Mouse (Mus musculus) spleen, postnatal 4 days (tissue): ENCODE measurements around the gene Opn4.

Experiments used
- DNase-seq, 2 experiments: peaks; one replicate each; pipeline ENCODE4 v3.0.0; 2022; ENCODE audit warnings: low spot score in 2 of 2

Opn4 gene

DNA sequence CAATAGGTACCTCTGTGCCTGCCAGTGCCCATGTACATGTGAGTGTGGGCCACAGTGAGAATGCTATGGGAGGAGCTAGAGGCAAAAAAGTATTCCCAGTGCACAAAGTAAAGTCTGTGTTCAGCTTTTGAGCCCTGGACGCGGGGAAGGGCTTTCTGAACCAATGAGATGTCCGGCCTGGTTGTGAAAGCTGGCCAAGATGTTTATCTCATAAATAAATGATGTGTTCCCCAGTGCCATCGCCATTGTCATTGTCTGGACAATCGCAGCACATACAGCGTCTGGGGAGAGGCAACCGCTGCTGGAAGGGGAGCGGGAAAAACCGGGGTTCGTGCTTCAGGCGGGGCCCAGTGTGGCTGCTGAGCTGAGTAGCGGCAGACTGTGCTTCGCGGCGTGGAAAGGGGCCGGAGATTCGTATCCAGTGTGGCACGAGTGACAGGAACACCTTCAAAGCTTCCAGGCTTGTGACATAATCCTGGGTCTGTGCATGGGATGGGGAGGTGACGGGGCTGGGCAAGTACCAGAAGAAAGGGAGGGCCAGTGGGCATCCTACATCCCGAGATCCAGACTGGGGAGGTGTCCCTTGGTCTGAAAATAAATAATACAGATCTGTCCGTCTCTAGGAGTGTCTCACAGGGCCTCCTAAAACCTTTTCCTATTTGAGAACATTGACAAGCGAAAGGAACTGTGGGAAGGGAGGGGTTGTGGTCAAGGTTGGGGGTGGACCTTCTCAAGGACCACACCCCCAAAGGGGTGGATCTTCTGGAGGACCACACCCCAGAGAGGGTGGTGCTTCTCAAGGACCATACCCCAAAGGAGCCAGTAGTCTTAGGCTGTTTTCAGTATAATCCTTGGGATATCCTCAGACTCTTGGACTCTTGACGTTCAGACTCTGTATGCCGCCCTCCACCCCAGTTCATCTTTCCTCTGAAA lies 8.9 kb downstream of the Opn4 start:
- no peak for DNase-seq

DNA sequence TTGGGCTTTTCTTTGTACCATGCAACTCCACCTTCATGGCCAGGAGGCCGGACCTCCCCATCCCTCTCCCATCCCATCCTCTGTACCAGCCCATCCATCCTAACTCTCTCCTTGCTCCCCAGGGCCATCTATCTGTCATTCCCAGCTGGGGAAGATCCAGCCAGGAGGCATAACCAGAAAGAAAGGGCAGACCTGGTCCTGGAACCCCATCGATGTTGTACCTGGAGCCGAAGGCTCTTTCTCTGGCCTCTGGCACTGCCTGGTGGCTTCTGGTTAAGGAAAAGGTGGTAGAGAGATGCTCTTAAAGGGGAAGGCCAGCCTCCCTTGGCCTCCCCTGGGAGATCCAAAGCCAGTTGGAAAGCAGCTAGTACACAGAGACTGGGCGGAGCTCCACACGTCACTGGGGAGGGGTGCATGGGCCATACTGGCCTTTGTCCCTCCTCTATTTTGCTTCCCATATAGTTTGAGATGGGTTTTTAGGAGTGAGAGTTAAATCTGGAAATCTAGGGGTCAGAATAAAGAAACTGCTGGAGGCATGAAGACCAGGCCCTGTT lies 9.8 kb downstream of the Opn4 start:
- DNase-seq: no peak

DNA sequence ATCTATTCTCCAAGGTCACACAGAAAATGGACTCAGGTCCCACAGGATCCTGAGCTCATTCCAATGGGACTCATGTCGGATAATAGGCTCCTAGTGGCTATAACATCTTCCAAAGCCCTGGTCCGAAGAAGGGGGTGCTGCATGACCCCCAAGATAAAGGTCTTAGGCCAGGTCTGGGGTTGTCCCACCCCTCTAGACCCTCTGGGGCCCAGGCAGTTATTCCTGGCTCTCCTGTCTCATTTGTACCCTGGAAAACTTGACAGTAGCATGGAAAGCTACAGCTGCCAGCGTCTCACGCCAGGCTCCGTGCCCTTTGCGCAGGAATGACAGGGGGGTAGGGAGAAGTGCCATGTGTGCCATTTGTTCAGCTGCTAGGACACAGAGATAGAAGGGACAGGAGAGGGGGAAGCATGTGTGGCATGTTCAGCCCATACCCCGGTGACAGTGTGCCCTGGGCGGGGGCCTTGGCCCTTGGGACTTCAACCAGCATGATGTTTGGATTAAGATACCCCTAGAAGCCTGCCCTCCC lies 10.7 kb downstream of the Opn4 start:
- no peak for DNase-seq

DNA sequence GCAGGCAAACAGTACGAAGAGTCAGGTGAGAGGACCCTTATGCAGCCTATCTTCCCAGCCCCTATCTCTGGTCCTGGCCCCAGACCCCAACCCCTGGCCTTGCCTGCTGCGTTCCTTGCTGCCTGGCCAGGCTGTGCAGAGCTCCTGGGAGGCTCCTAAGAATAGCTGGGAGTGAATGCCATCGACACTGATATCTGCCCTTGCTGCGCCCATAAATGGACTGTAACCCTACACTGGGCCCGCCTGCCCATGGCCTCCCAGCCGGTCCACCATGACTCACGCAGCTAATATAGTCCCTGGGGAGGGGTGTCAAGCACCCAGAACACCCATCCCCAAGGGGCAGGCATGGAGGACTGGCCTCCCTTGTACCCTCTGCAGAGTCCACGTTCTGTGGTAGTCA lies 11.4 kb downstream of the Opn4 start, which contains the start of gene Ldb3:
Ldb3 (minus strand) TSS at position 185 of the 400 bp plus-strand sequence.
- DNase-seq: no peak

DNA sequence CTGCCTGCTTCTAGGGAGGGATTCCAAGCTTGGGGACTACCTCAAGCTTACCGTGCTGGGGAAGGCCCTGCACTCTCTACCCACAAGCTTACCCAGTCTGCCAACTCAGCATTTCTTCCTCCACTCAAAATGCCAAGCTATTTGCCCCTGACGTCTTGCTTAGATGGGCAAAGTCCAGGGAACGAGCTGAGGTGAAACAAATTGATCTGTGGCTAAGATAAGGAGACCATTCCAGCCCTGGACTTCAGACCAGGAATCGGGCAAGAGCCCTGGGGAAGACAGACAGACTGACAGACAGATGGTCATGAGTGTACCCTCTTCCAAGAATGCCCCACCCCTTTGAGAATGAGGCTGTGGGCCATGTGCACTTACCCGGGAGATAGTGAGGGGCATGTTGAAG lies 11.9 kb downstream of the Opn4 start:
- DNase-seq: no peak

DNA sequence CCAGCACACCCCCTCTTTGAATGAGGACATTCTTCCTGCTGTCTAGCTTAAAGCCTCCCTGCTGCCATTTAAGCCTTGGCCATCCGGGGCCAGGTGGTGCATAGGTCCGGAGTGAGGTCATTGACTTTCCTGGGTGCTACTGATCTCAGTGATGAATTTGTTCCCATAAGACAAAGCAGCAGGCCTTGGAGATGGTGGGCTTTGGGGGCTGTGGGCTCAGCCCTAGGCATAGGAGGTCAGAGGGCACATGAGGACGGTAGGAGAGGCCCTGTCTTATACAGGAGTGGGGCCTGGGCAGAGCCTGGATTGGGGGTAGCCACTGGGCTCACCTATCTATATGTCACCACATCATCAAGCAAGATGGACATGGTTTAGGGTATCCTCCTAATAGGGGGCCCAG lies 13.1 kb downstream of the Opn4 start:
- no peak for DNase-seq

DNA sequence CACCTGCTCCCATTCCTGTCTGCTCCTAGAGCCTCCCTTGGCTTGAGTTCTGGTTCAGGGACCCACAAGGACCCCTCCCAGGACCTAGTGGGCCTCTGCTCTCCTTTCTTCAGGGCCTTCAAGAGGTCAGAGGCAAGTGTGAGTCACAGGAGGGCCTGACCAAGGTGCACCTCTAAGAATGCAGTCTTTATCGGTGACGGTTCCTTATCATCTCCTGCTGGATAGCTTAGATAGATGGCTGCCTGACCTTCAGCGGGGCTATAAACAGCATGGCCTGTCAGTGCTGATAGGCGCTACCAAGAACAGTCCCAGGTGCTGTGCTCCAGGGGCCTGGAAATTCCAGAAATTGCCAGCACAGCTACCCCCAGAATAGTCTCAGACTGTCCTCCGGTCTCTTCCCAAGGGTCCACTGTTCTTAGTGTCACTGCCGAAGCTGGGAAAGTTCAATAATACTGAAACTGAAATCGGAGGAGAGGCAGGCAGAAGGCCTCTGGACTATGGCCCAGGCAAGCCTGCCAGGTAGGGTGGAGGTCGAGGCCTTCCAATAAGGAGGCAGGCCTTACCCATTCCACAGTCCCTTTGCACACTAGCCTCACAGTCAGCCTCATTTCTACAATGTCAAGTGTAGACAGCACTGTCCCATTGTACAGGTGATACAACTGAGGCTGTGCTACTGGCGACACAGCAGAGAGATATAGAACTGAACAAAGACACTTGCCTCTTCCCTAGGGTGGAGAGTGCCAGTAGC lies 14.4 kb downstream of the Opn4 start:
- DNase-seq: no peak

DNA sequence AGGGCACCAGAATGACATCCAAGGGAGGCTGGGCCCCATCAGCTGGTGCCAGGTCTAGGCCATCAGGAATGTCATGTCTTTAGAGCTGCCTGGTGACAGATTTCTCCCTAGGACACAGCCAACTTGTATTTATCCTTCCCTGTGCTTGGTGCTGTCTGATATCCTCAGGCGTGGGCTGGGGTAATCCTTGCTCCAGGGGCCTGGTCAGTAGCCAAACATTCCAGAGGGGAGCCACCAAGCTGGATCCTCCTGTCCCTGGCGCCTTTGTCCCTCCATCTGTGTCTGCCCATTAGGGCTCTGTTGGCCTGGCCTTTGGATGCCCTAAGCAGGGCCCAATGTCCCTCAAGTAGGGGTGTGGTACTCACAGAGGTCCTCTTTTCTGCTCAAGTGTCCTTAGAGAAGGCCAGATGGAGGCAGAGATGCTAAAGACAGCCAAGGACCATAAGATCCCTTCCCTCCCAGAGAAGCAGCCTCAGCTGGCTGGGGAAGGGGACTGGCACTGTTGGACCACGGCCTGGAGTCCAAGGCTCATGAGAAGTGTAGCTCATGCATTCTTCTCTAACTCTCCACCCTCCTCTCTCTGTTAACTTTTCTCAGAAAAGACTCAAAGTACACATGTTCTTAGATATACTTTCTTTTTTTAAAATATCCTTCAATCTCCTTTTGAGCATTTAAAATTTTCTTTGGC lies 17.1 kb downstream of the Opn4 start:
- DNase-seq: no peak

DNA sequence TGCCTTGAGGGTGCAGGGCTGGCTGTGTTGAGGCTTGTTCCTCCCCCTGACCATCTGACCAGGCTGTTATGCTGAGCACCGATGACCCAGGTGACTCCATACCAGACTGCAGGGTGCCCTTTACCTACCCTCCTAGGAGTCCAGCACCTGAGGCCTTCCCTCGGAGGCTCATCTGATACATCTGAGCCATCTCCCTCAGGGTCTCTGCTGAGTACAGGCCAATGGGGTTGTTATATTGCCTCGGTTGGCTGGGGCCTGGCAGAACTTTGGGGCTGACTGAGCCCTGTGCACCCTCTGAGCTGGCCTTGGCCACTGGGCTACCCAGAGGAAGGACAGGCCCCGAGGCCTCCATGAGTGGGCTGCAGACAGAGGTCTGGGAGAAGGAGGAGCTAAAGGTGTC lies 23.1 kb downstream of the Opn4 start:
- no peak for DNase-seq

DNA sequence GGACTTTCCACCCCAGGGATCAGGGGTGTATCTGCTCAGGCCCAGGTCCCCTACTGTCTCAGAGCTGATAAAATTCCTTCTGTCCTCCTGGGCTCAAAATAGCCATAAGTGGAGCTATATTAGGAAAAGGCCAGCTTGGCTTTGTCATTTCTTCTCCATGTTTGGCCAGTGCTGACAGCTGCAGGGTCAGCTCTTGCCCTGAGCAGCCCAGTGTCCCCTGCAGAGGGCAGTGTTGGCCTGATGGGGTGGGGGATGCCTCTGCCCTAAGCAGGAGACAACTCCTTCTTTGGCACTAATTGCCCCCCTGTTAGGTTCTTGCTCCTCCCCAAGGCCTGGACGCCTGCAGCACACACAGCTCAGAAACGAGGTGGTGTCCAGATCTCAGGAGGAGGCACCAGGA lies 25.9 kb downstream of the Opn4 start:
- DNase-seq: no peak

DNA sequence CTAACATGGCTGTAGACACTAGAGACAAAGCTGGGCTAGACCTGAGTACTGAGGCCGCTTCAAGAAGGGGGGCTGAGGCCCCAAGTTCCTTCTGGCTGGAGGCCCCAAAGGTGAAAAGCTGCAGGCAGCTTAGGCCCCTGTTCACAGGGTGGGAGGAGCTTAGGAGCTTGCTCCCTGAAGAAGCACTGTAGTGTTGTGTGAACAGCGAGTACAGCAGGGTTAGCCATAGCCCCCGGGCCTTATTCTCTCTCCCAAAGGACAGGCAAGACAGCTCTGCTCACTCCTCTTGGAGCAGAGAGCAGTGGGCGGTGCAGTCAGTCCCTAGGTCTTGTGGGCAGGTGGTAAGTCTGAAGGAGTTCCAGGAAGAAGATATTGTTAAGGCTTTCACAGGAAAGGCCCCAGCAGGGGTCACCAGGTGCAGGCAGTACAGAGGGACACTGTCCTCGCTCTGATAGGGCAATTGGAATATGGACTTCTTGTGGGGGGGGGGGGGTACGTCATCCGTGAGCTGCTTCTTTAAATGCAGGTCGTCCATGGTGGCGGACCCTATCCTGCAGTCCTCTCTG lies 26.5 kb downstream of the Opn4 start:
- no peak for DNase-seq

DNA sequence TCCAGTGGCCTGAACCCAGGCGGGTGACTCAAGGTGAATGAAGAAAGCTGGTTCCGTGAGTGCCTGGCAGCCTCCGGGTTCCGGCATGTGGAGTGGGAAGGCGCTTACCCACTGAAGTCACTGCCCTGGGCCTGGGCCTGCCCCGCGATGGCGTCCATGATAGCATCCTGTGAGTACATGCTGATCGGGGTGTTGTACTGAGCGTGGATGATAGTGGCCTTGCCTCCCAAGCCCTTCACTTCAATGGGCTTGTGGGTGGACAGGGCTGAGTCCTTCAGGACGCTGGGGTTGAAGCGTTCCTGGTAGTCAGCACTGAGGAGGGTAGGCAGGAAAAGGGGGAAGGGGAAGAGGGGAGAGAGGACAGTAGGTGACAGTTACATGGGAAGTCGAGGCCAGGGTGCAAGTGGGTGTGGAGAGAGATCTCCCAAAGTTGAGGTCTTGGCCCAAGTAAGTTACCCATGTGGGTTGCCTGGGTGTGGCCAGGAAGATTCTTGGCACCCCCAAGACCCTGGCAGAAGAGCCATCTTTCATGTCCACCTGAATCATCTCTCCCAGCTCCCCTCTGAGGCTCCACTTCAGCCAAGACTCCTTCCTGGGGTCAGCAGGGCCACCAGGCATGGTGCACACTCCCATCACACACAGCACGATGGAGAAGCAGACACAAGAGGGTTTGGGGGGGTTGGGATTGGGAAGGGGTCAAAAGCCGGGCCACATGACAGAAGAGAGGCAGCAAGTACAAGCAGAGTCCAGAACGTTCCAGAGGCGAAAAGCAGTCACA lies 28.1 kb downstream of the Opn4 start:
- DNase-seq: no peak

DNA sequence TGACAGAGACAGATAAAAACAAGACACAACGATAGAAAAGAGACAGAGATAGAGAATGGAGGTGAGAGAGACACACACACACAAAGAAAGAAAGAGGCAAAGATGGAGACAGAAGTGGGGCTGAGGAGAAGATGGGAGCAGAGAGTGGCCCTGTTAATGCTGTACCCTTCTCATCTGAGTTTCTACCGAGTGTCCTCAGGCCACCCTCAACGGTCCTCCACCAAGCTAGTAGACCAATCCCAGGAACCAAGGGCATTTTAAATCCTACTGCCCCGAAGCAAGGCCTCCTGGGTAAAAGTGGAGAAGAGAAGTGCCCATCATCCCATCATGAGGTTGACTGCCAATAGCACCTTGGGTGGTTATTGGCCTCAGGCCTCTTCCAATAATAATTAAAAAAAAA lies 29.0 kb downstream of the Opn4 start:
- no peak for DNase-seq

DNA sequence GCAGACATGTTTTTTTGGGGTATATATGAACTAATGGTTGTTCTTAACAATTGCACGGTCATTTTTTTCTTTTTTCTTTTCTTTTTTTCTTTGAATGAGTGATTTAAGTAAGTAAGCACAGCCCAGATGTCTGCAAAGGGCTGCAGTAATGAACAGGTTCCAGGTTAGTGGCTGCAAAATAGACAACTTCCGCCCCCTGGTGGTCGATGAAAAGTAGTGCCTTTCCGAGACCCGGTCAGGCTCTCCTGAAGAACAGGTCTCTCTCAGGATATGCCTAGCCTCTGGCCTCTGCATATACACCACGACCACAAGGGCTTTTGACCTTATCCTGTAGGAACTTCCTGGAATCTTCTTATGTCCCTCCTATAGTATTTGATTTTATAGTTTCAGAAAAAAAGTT lies 29.6 kb downstream of the Opn4 start:
- DNase-seq: peak; percentile 42 to 83

DNA sequence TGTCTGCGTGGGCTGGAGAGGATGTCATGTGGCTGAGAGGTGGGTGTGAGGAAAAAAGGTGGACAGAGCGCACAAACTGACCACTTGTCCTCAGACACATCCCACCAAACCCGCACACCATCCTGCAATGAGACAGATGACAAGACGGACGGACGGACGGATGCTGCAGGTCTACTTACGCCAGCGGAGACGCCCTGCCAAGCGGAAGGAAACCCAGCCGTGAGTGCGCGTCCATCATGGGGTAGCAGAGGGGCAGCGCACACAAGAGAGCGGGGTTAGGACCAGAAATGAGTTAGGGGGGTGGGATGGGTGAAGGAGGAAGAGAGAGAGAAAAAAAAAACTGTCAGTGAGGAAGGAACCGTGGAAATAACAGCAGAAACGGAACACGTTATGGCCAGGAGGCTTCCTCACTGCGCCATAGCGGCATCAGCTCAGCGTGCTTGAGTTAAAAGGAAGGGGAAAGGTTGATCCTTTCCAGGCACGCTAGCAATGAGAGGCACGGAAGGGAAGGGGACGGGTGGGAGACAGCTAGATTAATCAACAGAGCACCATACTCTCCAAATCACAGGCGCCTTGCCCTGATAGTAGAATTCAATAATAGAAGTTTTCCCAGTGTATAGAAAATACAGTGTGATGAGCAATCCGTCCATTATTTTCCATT lies 30.3 kb downstream of the Opn4 start:
- no peak for DNase-seq

DNA sequence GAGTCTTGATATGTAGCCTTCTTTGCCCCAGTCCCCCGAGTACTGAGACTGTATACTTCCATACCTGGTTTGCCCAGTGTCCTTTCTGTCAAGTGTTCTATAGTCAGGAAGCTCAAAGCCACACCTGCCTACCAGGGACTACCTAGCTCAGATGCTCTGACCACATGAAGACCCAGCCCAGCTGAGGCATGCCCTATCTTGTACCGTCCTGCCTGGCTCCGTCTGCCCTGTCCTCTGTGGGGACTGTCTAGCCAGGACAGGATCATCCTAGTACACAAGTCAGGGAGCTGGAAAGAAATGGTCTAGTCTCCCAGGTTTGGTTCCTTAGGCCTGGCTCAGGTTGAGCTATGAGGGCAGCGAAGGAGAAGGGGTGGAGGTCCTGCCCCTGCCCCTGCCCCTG lies 31.3 kb downstream of the Opn4 start:
- DNase-seq: no peak

DNA sequence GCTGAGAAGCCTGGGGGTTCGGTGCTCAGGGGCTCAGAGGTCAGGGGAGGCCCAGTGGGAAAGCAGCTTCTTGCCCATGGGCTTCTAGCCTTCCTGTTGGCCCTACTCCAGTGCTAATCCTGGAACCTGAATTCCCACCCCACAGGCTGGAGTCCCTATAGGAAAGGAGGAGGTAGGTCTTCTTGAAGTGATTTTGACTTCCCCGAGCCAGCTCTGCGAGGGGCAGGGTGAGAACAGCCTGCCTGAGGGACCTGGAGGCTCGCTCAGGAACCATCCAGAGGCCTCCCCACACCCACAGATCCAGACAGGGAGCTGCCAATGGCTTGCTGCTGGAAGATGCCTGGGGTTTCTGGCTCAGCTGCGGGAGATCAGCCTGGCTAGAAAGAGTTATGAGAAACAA lies 32.2 kb downstream of the Opn4 start:
- DNase-seq: no peak

DNA sequence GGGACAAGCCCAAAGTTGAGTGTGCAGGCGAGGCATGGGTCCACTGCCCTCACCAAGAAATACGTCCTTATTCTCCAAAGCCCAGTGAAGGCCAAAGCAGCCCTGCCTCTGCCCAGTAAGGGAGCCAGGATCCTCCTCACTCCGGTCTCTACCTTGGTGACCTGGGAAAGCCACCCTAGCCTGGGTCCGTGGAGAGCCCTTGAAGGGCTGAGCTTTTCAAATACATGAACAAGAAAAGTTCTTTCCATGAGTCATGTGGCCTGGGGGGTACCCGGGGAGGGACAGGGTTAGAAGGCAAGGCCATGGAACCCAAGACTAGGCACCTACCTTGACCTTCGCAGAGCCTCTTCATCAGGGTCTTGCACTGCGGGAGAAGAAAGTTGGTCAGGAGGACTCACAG lies 33.4 kb downstream of the Opn4 start:
- DNase-seq: no peak

DNA sequence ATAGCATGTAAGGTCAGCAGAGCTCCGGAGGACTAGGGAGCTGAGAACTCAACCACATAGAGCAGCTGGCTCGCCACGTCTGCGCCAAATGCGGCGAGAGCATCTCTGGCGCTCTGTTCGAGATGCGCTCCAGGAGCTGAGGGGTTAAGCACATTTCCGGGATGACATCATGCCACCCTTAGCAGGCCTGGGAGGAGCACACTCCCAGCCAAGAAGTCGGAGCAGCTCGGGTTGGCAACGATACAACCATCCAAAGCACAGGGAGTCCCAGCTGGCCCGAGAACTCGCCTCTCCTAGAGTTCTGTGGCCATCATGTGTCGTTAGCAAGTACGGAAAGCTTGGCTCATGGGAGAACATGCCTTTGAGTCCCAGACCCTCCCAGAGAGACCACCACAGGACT lies 34.2 kb downstream of the Opn4 start:
- no peak for DNase-seq

DNA sequence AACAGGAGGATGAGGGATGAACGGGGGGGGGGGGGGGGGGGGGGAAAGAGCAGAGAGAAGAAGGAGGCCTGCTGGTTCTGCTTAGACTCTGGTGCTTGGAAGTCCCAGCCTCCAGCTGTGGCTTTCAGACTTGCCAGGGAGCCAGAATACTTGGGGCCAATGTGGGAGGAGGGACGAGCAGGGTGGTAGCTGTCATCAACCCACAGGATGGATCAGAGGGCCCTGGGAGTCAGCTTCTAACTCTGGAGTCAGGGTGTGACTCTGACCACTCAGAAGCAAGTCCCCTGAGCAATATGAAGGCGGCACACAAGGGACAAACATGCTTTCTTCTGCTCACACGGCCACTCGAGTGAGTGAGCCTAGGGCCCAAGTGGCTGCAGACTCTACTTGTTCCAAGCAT lies 35.3 kb downstream of the Opn4 start:
- DNase-seq: no peak
